Mouse (Mus musculus) cerebellum, adult 9-11 months (tissue): Measurements from ENCODE around the gene Lrp11.

Source experiments
- DNase-seq: peaks from one replicate; pipeline ENCODE4 v3.0.0; 2022

The Lrp11 gene

DNA sequence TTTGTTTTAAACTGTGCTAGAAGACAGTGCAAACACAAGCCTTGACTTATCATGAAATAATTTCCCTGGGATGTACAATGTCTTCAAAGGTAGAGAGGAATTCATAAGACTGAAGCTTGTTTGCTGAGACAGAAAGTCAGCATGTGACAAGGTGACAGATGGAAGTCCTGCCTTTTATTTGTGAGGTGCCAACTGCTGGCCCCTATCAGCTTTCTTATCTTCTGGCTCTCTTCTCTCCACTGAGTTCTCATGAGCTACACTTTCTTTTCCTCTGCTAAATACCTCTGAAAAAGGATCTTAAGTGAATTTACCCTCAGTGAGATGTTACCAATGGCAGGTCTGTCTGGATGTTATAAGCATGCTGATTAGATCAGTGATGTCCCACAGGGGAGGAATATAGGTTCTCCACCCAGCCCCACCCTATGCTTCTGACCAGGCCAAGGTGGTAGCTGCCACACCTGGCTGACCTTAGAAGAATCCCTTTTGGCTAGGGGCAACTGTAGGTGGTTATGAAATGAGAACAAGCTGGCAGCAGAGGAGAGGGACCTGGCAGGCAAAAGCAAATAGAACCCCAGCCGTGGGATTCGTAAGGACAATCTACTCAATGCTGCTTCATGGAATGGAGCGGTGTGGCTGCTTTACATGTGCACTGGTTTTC, 34.4 kb downstream of the Lrp11 start:
- no peak for DNase-seq

DNA sequence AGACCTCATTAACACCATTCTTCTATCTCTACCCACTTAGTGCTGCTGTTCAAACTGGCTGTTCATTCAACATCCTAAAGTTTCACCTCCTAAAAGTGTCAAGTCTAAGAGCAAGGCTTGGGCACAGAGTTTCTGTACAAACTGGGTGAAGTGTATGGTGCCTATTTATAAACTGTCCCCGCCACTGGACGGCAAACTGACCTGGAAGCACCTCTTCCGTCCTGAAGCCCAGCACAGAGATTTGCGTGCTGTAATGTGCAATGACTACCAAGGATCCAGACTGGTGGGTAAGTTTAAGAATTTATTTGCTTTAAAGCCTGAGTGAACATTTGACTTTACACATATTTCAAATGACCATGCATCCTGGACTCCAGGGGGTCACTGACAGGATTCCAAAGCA, 39.5 kb downstream of the Lrp11 start:
- DNase-seq, result no peak

DNA sequence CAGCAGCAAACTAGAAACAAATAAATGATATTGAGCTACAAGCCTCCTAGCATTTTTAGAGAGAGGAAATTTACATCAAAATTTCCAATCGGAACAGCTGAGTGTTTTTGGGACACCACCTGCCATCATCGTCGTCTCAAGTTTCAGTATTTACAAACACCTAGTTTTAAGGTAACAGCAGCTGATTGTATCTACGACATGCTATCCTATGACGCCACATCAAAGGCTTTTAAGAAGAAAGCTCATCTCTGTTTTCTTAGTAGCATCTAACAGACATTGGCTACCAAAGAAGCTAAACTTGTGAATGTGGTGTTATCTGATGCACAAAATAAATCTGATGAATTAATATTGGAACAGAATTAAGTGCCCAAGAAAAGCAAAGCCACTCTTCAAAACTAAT, 40.7 kb downstream of the Lrp11 start:
- no peak for DNase-seq

DNA sequence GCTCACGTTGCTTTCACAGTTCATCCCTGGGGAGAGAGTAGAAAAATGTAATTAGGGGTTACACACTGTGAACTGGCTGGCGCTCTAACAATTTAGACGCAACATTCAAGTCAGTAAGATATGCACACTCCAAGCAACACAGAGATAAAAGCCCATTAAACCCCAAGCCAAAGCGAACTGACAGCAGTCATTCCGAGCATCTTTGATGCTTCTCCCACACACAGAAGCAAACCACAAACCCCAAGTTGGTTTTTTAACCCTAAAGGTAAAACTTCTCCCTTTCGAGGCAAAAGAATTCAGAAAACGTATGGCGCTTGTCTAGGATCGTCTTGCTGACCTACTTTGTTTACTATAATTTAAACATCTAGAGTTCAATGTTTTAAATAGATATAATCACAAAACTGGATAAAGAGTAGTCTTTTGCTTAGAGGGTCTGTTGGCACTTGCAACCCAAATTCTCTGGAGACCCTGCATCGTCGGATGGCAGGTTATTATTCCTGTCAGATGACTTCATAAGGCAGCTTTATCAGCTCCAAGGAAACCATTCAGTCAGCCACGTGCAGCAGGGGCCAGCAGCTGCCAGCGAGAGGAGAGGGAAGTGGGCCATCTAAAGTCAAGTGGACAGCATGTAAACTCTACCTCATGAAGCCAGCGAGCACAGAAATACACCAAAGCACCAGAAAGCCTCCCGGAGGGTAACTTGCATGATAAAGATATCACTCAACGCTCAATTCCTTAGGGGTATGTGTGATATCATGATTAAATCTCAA, 41.5 kb downstream of the Lrp11 start:
- DNase-seq, result no peak

DNA sequence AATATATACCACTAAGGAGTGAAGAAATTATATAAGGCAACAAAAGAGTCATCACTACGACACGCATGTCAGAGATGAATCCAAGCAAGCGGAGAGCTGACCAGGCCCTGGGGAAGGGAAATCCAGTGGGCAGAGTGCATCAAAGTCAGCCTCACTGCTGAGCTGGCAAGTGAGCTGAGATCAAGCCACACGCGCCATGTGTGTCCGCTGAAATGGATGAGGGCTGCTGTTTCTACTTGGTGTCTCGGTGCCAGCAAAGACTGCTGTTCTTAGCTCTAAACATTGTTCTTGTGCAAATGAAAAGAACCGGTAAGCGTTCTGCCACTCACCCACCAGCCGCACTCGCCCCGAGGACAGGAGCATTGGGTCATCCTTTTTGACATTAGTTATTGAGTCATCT, 50.8 kb downstream of the Lrp11 start:
- no peak for DNase-seq

DNA sequence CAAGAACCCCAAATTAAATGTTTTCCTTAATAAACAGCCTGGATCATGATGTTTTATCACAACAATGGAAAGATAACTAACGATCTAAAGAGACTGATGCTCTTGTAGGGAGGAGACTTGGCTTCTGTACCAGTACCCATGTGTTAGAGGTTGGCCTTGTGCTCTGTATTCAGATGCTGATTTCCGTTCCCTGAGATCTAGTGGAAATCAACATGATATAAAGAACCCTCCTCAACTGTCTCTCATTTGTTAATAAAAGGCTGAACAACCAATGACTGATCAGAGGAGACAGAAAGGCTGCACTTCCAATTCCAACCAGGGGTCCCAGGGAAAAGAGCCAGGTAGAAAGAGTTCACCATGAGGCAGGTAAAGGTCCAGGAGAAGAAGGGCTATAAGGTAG, 56.3 kb downstream of the Lrp11 start:
- no peak for DNase-seq

DNA sequence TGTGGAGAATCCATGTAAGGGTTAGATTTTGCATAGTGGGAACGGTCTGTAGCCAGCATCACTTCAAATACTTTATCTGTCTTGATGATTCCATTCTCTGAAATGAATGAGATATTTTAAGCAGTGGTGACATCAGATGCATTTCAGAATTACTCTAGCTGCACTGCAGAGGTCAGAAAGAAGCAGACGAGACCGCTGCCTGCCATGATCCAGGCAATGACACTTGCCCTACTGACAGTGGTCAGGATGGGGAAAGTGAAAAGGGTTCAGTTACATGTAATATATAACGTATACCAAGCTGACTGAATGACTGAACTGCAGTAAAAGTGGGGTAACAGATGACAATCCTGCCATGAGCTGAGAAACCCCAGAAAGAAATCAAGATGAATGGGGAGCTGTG, 59.5 kb downstream of the Lrp11 start:
- DNase-seq, result no peak

DNA sequence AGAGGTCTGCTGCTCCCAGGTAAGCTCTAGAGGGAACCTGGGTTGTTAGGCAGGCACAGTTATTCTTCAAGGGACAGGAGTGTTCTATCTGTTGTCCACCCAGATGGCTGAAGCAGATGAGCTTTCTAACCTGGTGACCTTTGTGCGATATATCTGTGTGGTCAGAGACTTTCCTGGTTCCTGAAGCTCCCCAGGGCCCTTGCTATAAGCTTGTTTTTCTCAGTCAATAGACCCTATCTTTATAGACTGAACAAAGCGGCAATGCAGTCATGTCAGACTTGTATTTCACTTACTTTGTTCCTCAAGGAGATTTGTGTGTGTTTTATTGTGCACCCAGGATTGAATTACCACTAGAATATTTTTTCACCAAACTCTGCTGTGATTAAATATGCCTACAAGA, 61.5 kb downstream of the Lrp11 start:
- DNase-seq, result no peak

DNA sequence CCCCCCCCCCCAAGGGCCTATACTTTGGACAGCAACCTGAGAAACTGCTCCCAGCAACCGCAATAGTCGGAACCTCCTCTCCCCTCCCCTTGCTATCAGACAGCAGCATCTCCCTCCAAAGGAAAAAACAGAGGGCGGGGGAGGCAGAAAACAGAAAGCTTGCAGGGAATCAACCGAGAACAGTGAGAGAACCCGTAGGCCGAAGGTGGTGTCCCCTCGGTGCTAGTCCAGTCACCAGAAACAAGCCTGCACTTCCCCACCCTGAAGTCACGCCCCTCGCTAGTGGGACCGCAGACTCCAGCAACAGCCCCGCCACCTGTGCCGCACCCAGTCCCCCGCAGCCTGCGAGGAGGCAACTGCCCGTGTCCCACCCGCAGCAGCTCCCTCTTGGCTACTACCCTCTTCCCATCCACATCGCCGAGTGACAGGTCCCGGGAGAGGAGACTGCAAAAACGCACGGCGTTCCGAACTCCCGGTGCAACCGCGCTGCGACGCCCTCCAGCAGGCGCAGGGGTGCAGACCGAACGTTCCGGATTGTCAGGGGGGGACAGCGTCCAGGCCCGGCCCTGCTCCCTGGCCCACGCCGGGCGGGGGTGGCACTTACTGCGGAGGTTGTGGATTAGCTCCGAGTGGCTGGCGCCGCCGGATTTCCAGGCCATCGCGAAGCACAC, 73.0 kb downstream of the Lrp11 start:
- no peak for DNase-seq

DNA sequence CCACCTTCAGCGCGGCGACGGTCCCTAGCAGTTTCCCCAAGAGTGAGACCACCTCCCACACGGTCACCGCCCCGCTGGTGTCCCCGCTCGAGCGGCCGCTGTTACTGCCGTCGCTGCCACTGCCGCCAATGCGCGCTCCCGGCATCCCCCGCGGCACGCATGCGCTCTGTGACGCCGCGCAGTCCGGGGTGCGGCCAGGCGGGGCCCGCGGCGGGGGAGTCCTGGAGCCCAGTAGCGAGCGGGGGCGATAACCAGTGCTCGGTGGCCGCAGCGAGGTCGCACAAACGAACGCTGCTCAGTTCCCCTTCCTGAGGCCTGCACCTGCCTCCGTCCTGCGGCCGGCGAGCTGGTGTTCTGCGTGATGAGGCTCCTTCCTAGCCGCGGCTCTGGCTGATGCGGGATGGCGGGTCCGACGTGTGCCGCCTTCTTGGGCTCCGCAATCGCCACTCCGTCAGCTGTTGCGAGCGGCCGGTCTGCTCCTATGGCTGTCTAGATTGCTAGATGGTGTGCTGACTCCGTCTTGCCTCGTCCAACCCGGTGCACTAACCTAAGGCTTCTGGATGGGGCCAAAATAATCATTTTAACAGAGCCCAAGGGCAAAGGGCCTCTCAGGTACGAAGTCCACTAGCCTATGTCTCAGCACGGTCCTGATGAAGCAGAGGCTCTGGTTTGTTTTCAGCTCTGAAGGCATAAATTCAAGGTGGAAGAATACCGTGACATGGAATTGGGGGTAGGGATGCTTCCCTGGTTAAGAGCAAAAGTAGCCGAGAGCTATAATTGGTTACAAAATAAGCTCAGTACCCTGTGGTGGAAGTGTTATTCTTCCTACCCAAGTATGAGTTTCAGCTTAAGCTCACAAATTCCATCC, 73.8 kb downstream of the Lrp11 start:
- peak; percentile 94 for DNase-seq

DNA sequence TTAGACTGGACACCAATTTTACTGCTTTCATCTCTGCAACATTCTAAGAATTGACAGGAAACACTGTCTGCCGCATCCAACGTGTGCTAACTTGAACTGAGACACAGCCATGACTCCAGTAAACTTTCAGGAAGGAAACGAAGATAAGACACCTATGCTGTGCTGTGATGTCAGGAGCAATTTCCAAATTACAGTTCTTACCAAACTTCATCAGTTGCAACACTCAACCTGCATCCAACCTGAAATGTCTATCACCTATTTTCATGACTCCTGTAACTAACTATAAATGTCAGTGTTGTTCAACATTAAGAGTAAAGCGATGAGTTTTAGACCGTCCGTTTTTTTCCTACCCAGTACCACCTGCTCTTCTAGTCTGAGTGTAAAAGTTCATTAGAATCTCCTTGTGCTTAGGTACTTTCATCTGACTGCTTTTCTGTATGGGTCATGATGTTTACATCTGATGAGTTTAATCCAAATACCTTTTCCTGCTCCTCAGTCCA, 74.5 kb downstream of the Lrp11 start:
- no peak for DNase-seq

DNA sequence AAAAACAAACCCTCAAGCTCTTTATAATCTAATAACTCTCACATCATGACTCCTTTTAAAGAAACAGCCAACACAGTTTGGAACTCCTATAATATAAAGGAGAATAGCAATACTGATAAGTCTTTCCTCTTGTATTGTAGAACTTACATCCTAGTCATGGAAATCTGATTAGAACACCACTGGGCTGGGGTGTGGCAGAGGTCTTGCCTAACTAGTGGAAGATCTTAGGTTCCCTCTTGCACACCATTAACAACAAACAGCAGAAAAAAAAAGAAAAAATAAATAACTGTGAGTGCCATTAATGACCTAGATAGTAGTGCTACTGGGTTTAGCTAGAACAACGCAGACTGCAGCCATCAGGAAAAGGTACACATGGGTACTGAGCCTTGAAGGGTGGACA, 75.3 kb downstream of the Lrp11 start:
- no peak for DNase-seq

DNA sequence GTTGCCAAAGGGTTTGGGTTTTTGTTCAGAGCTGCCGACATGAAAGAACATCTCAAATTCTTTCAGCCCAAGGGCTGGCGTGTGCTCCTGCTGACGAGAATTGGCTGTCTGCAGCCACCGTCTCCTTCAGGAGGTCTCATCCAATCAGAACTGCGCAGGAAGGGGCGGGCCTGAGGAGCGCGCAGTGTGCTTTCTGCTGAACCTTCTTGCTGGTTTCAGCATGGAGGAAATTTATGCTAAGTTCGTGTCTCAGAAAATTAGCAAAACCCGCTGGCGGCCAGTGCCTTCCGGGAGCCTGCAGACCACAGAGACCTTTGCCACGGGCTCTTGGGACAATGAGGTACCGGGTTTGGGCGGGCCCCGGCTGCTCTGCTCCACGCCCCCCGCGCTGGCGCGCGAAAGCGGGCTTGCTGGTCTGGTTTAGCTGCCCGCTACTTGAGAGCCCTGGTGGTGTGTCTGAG, 77.8 kb downstream of the Lrp11 start, which contains the start of gene Nup43:
Gene Nup43 (plus strand): TSS at position 162 of the 461 bp plus-strand sequence.
- DNase-seq, result peak; percentile 88

DNA sequence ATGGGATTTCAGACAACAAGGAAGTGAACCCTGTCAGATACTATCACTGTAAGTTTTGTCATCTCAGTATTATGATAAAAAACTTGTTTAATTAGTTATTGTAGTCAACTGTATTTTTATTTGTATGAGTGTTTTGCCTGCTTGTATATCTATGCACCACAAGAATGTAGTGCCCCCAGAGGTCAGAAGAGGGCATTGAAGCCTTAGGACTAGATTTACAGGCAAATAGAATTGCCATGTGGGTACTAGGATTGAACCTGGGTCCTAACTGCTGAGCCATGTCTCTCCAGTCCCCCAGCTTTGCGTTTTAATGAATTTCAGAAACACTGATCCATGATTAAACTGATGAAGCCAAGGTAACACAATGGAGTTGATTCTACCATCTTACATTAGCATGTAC, 84.1 kb downstream of the Lrp11 start:
- DNase-seq, result no peak
